Mouse (Mus musculus) thymus, postnatal 0 days (tissue): ENCODE measurements at regions not wholly inside any gene's neighbourhood (a gene's known extent, or its start where the extent isn't known, plus 50 kb on each side); places are given as distances from the start of the nearest gene placed in this dataset.
"Not testable (repeated sequence)": the region's sequence is repeated elsewhere in the genome, so short reads cannot be mapped to it uniquely, and the experiment has no call there.

Source experiments
- DNase-seq: peaks from one replicate; pipeline ENCODE4 v3.0.0-alpha.2; 2015; ENCODE audit warnings: low spot score

DNA sequence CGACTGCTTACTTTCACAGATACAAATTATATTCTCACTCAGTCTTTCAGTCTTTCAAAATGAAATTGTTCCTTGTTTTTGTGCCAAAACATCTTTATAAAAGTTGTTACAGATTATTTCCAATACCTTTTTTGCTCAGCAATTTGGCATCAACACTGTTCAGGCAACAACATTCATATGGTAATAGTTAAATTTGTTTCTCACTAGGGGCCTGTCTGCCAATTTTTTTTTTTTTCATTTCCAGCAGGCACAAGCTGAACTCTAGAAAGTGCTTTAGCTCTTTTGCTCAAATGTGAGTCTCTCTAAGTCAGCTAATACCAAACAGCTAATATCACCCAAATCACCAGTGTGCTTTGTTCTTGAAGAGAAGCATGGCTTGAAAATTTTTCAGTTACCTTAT is 199.4 kb downstream of the Antxr2 start:
- DNase-seq, result no peak

DNA sequence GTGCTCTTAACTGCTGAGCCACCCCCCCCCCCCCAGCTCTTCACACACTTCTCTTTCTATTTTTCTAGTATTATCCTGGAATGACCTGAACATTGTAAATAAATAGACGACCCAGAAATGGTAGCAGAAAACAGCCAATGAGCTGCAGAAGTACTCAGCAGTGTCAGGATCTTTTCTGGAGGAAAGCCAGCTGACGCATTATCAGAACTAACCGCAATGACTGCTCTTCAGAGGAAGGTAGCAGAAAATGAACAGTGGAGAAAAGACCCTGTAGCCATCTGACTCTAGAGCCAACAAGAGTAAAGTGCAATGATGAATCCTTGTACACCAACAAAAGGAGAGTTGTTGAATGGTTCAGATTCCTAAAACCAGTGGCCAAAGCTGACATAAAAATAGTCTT is 213.4 kb downstream of the Antxr2 start:
- DNase-seq, result no peak

DNA sequence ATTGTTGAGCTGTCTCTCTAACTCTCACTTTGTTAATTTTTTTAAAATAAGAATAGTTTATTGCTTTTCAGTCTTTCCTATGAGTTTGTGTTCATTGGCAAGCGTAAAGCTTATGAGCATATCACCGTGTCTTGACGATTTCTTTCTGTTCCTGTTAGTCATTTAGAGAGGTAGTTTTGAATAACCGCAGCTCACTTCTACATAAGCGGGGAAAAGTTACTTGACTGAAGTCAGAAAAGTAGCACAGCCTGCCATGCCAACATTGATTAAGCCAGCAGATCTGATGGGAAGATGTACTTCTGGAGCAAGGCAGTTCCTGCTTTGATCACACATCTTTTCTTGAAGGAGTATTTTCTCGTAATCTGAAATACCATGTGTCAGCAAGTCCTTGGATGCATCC is 215.5 kb downstream of the Antxr2 start:
- no peak for DNase-seq

DNA sequence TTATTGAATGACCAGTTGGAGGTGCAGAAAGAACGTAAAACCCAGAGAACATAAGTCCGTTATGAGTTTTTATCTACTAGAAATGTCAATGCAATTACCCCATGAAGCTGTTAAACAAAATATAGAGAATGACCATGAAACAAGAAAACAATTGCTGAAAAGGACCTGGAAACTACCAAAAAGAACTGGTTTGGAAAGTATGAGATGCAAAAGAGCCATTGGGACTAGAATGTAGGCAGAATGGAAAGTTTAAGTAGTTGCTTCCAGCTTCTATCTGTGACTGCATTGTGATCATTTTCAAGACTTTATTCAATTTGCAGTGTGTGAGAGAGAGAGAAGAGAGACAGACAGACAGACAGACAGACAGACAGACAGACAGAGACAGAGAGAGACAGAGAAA is 216.1 kb downstream of the Antxr2 start:
- no peak for DNase-seq

DNA sequence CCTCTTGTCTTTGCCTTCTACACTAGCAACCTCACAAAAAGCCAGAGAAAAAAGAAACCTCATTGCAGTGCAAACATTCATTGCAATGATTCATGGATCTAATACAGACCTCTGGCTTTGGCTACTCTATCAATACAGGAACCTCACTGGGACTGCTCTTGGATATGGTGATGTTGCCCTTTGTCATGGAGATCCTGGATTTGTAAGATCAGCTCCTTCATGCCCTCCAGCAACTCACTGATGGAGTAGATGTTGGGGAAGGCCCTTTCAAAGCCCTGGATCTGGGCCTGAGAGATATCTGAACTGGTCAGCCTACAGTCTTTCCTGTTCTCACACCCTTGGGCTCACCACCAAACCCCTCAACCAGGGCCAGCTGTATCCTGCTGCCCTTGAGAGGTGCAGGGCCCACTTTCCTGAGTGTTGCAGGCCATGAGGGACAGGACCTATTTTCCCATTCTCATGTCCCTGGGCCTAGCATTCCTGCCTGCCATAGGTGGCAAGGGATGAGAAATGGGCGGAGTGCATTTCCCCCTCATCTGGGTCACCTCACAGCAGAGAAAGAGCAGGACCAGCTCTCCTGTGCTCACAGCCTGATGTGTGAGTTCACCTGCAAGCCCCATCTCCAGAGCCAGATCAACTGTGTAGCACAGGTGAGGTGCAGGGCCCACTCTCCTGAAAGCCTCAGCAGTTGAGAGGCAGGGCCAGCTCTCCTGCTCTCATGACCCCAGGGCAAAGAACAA is 218.1 kb downstream of the Antxr2 start:
- DNase-seq, result no peak

DNA sequence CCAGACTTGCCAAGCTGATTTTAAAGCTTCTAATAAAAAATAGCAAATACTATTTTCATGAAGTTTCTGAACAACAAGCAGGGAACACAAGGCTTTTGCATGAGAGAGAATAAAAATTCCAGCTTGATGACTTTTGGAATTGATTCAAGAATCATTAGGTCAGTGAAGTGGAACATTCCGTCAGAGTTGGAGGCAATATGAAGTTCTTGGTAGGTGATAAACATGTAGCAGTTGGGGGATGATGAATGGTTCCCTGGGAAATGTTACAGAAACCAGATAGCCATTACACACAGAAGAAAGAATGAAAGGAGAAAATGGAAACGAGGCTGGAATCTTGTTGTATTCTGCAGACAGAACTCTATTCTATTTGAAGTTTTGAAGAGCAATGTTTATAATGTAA is 221.8 kb downstream of the Antxr2 start:
- no peak for DNase-seq

DNA sequence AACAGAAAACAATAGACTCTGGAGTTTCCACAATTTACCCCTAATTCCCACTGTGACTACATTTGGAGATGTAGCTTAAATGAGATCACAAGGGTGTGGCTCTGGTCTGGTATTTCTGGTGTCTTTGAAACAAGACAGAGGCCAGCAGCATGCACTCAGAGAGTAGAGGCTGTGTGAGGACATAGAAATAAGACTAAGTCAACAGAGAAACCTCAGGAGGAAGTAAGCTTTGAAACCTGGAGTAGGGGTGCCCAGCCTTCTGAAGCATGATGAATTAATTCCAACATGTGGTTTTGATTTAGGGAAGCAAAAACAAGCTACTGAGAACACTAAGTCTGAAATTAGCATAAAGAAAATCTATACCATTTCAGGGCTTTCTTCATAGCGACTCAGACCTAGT is 223.7 kb downstream of the Antxr2 start:
- DNase-seq, result no peak

DNA sequence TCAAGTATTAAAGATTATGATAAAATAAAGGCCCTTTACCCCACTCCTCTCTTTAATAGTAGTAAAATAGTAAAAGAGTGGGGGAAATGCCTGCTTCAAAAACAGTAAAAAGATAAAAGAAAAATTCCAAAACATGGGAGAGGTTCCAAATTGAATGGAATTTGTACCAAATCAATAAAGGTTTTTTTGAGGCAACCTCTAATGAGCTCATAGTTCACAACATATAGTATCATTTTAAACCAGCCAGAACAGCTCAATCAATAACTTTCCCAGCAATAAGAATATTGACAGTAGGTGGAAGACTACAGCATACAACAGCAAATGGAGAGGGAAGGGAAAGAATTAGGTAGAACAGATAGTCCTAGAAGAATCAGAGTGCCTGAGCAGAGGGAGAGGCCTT is 224.1 kb downstream of the Antxr2 start:
- DNase-seq, result no peak

DNA sequence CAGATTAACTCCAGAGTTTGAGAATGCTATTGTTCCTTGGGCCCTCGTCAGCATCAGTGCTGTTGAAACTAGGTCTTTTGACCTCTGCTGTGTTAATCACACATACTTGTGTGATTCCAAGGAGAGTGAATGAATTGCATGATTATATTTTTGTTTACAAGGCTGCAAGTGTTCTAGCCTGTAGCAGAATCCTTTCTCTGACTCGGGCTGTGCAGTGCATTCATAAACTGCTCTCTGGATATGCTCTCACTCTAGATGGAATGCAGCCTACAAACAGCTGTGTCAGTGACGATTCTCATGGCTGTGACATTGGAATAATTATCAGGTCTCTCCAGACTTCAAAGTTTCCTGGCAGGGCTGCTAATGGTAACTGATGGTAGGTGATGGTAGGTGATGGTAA is 230.8 kb downstream of the Antxr2 start:
- no peak for DNase-seq

DNA sequence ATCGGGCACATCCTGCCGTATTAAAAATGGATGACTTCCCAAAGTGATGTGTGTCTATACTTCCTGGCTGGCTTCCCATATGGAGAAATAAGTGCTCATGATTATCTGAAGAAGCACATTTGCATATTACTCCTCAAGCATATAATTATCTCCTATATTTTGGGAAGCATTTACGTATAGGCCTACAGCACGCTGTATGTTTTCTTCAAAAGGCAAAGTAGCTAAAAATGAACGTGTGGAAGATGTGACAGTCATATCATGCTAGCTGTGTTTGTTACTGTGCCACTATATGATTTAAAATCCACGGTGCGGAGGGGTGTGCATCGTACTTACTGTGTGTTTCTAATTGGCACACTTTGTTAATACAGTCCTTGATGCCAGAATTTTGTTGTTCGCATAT is 242.7 kb downstream of the Antxr2 start:
- DNase-seq, result no peak

DNA sequence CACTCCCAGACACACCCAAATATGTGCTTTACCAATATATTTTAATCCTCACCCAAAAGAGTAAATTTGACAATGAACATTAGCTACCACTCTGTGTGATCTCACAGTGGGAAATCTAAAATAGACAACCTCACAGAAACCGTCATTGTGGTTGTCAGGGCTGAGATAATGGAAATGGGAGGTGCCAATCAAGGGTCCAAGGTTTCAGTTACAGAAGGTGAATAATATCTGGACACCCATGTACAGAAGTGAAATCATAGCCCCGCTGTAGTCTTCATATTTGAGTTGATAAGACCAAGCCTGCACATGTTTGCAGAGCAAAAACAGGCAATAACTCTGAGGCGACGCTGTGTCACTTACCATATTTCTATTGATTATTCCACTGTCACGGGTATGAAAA is 243.8 kb downstream of the Antxr2 start:
- no peak for DNase-seq

DNA sequence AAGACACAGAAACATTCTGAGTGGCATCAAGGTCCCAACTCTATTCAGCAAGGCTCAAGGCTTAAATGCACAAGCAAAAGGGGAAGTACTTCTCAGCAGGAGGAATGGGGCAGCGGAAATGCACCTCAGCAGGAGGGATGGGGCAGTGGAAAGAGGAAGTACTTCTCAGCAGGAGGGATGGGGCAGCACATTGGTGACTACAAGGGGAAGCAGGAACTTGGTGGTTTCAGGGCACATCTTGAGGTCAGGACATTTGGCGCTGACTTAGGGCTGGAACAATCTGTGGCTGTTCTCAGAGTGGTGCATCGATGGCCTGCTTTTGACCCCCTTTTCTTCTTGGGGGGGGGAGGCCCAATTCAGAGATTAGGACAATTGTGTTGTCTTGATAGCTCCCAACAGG is 255.7 kb downstream of the Antxr2 start:
- DNase-seq, result not testable (repeated sequence)

DNA sequence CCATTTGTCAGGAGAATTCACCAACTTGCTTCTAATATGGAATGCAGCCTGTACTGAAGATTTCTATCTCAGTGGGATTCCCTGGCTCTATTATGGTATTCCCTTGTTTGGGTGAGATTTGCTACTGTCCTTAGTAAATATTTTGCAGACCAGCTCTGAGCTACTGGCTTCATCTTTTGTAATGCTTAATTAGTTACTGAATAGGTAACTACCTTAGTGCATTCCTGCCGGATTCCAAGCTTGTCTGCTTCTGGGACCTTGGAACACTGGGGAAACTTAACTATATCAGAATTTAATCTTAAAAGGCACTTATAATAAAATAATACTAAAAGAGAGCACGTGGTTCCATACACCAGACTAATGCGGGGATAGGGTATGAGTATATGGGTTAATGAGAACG is 257.4 kb downstream of the Antxr2 start:
- DNase-seq, result not testable (repeated sequence)

DNA sequence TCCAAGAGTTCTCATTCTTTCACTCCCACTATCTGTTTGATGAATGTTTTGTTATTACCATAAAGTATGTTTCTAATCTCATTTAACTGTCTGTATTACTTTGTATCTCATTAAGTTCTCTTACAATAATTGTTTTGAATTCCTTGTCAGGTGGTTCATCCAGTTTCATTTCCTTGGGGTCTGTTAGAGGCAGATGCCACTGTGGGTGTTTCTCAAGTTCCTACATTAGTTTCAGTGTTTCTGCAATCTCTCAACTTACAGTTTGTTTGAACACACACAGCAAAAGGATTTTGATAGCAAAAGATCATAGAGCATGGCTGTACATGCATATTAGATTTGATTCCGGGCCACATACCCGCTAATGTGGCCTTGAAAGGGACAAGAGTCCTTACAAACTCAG is 280.5 kb upstream of the Gk2 start:
- no peak for DNase-seq

DNA sequence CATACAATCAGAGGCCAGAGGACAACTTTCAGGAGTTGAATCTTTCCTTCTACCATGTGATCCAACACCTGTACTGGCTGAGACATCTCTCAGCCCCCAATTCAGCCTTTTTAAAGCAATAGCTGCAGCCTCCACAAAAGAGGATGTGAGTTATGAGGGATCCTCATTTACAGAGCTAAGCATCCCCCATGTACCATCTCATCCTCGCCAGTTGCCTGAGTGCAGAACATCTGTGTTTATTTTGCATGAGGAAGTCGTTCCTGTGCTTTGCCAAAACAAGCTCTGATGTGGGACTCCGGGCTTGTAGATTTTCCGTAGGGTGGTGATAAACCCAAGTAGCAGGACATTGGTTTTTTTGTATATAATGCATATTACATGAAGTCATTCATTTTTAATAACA is 274.1 kb upstream of the Gk2 start:
- DNase-seq, result no peak

DNA sequence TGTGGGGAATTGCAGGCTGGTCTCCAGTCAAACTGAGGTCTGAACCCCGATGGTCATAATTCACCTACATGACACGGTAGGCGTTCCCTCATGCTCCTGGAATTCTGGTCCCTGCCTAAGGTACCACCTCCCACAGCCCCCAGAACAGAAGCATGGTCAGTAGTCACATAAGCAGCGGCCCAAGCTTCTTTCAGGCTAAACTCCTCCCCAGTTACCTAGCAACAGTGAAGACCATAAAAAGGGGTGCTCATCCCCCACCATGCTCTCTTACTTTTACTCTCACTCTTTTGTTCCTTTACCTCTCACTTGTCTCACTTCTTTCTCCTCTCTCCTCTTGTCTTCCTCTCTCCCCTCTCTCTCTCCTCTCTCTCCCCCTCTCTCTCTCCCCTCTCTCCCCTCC is 262.5 kb upstream of the Gk2 start:
- DNase-seq, result not testable (repeated sequence)

DNA sequence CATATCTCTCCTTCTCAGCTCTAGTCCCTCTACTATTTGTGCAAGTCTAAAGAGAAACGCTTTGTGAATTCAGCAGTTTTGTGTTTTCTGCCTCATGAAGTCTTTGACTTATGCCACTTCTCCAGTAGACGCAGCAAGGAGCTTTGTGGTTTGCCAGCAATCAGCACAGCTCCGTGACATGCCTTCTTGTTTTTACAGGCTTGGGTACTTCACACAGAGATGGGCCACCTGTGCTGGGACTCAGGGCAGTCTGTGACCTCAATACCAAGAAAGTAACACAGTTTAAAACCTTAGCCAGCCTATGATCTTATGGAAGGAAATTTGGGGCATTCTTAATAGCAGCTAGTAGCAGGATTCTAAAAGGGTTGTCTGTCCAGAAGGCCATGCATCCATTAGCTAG is 248.4 kb upstream of the Gk2 start:
- peak; percentile 27 for DNase-seq

DNA sequence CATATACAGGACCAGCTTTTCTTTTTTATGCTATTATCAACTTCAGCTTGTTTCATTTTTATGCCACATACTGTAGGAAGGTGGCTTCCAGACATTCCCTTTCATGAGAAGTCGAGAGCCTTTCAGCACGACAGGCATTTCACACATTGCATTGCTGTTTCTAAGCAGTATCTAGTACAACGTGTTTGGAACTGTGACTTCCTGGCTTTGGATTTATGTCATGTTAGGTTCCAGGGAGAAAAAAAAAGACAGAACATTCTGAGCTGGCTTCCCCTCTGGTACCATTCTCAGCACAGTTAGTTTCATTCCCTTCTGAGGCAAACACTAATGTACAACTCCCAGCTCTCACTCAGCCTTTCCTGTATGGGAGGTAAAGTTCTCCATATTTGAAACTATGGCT is 243.7 kb upstream of the Gk2 start:
- DNase-seq, result no peak

DNA sequence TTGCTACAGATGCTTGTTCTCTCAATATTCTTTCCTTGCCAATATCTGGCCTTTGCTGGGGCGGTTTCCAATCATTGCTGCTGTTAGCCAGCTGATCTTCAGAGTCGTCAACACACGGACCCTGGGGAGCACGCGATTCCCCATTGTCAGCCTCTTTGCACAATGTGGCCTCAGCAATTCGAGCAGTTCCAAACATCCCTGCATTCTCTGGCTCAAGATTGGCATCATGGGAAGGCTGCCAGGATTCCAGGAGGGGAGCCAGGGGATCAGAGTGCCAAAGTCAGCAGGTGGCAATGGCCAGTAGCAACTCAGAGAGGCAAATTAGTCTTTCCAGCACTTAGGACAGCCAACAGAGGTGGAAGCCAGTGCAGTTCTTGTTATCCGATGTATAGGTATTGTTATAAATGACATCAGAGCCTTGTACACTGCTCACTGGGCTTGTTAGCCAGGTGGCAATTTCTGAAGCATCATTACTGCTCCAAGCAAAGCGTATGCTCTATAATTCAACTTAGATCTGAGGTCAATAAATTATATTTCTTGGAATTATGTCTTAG is 240.8 kb upstream of the Gk2 start:
- DNase-seq, result no peak

DNA sequence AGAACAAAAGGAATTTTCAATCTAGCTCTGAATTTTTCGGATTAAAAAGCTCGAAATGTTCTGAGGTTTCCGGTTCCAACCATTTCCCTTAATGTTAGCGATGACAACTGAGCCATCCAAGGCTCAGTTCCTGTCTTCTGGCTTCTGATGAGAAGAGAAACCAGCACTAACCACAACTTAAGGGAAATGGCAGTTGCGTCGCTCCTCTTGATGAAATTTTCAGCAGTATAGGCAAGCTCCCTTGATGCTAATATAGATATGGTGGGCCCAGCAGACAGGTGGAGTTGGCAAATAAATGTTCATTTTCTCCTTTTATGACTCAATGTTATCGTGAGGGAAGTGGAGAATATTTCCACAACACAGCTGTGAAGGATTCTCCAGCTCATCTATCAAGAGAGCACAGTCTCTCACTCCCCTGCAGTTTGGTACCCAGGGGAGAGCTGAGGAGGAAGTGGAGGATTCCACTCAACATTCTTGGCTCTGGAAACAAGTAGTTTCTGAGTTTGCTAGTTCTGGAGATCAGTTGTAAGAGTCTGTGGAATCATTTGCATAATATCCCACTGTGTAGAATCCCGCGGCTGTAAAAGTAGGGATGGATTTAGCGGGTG is 236.6 kb upstream of the Gk2 start:
- DNase-seq, result peak; percentile 26

DNA sequence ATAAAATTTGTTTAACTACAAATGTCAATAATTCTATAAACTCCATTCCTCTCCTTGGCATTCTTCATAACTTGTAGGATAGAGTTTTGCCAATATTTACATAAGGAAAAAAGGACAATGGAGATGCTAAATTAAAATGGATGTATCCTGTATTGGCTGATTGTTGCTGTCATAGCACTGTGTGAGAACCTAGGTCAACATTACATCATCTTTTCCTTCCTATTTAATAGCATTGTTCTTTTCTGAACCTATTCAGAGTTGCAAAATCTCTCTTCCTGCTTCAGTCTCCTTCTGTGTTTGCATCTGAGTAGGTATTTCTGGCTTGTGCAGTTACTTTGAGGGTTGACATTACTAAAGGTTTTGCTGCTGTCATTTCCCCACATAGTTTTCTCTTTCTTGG is 228.6 kb upstream of the Gk2 start:
- DNase-seq, result no peak

DNA sequence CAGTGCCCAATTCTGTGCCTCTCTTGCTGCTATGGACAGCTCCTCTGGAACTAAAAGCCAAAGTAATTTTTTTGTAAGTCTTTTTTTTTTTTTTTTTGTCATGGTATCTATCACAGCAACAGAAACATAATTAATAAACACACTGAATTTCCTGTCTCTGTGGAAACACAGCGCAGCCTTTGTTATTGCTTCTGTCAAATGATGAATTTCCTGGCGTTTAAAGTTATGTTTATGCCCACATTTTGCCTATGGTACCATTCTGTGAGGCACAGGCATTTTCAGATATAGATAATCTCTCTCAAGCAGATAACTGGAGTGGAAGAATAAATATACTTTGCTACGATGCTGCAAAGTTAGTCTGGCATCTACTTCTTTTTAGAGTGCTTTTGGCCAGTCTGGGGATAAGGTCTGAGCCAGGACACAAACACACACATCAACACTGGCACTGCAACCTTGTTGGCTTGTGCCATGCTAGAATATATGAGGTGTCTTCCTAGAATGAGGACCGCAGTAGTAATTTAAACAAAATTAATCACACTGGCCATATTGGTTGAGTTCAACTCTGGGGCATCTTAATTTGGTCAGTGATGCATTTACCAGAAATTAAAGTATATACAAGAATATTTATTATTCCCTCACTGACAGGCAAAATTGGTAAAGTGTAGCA is 227.9 kb upstream of the Gk2 start:
- no peak for DNase-seq

DNA sequence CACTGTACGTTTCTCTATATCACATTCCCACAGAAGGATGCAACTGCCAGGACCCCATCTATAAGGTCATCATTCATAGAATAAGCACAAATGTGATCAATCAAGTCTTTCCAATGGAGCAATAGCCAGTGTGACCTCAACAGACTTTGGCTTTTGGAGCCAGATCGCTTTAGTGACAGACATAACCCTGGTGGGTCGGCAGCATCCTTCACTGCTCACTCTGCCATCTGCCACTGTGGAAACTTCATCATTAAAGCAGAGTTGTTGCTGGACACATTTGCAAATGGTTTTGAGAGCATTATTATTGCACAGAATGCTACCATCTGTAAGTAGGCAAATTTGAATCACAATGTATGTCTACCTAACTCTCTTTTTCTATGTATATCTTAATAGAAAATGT is 212.9 kb upstream of the Gk2 start:
- no peak for DNase-seq
